ENCODE assay signal across 16 mouse cellular contexts in genomic region chr6:144195934-144196333, GRCm38 (mm10).
"Had no signal": no experiment of that assay in that cellular context is flagged by ENCODE, and none has a peak within 500 bp of the region (broad histone marks: within the 10 kb centered on the region; RNA-seq: fewer than 3 reads in every experiment).

No protein-coding gene starts in this region.

- H3K9ac ChIP-seq: liver, embryonic 13.5 days; lung, embryonic 14.5 days; midbrain, embryonic 12.5 days; midbrain, embryonic 15.5 days; neural tube, embryonic 12.5 days; neural tube, embryonic 15.5 days had no signal

- H3K4me1 ChIP-seq: liver, embryonic 13.5 days; midbrain, embryonic 15.5 days had no signal

- H3K27me3 ChIP-seq: liver, embryonic 13.5 days; midbrain, embryonic 12.5 days; midbrain, embryonic 15.5 days; neural tube, embryonic 12.5 days; neural tube, embryonic 15.5 days had no signal

- DNase-seq: kidney, adult 9 months; kidney, postnatal 14 days; kidney, postnatal 4 days; liver, embryonic 13.5 days; lung, embryonic 14.5 days; retina, postnatal 1 day; thymus, adult 2 months; thymus, postnatal 14 days; thymus, postnatal 4 days had no signal

- H3K9me3 ChIP-seq: liver, embryonic 13.5 days; midbrain, embryonic 15.5 days; neural tube, embryonic 15.5 days had no signal

- ATAC-seq: lung, postnatal 0 days; midbrain, embryonic 15.5 days had no signal

- H3K4me3 ChIP-seq: liver, embryonic 13.5 days; midbrain, embryonic 12.5 days; midbrain, embryonic 15.5 days; neural tube, embryonic 12.5 days; neural tube, embryonic 15.5 days had no signal

- H3K27ac ChIP-seq: liver, embryonic 13.5 days; macrophage; midbrain, embryonic 12.5 days; midbrain, embryonic 15.5 days; neural tube, embryonic 12.5 days; neural tube, embryonic 15.5 days; stomach, postnatal 0 days had no signal

- H3K4me2 ChIP-seq: liver, embryonic 13.5 days; lung, embryonic 14.5 days; midbrain, embryonic 12.5 days; midbrain, embryonic 15.5 days; neural tube, embryonic 12.5 days; neural tube, embryonic 15.5 days had no signal

- H3K36me3 ChIP-seq: midbrain, embryonic 15.5 days had no signal
